Mouse (Mus musculus) liver, adult 2 months (tissue): ENCODE data around the gene Amigo1. TPM values are rescaled to one million over a fixed set of nuclear protein-coding genes. Genes with fewer than 3 reads are reported as not detected.

ENCODE experiments used
- DNase-seq: peaks from one replicate; pipeline ENCODE4 v3.0.0-alpha.2; 2011; ENCODE audit warnings: low read depth, low spot score; ENCODE audit errors: extremely low read depth
- H3K27ac ChIP-seq: fragments of 200-500 bp; replicated peaks from 2 replicates; pipeline ENCODE4 v1.5.1; 2012; ENCODE audit warnings: low read depth, mild to moderate bottlenecking, control low read depth, inconsistent platforms, low read length; ENCODE audit not compliant: insufficient read depth
- H3K27me3 ChIP-seq: fragments of 200-500 bp; 2 replicates; pipeline ENCODE4 v1.6.1; 2012; ENCODE audit warnings: mild to moderate bottlenecking, moderate library complexity, low read length, inconsistent platforms; ENCODE audit not compliant: control insufficient read depth, insufficient read depth
- H3K36me3 ChIP-seq: fragments of 200-500 bp; 2 replicates; pipeline ENCODE4 v1.6.1; 2012; ENCODE audit warnings: low read length, inconsistent platforms; ENCODE audit not compliant: control insufficient read depth, insufficient read depth
- H3K4me1 ChIP-seq: fragments of 200-500 bp; 2 replicates; pipeline ENCODE4 v1.6.1; 2011; ENCODE audit warnings: low read length; ENCODE audit not compliant: control insufficient read depth, insufficient read depth
- H3K4me3 ChIP-seq: fragments of 200-500 bp; 2 replicates; pipeline ENCODE4 v1.5.1; 2011; ENCODE audit warnings: low read depth, mild to moderate bottlenecking, control low read depth, low read length, moderate library complexity; ENCODE audit not compliant: insufficient read depth
- H3K79me2 ChIP-seq: fragments of 200-500 bp; 2 replicates; pipeline ENCODE4 v1.6.1; 2012; ENCODE audit warnings: inconsistent platforms, mild to moderate bottlenecking, low read length, moderate library complexity; ENCODE audit not compliant: control insufficient read depth, insufficient read depth
- H3K9ac ChIP-seq: fragments of 200-500 bp; 2 replicates; pipeline ENCODE4 v1.6.1; 2012; ENCODE audit warnings: low read depth, mild to moderate bottlenecking, control low read depth, inconsistent platforms, low read length
- CTCF ChIP-seq: fragments of 200-500 bp; IDR thresholded peaks from 2 replicates; pipeline ENCODE4 v1.5.1; 2011; ENCODE audit warnings: low read depth, low read length, control low read depth
- POLR2A ChIP-seq: fragments of 200-500 bp; IDR thresholded peaks from 2 replicates; pipeline ENCODE4 v1.6.1; 2011; ENCODE audit warnings: low read length, control low read depth; ENCODE audit not compliant: insufficient read depth; ENCODE audit errors: extremely low read depth
- WGBS: fragments of 180-500 bp; shearing (Covaris S2); methylation state at CpG from one replicate; pipeline ENCODE4 v1.1.7; 2018; 5-methylcytosine and 5-hydroxymethylcytosine counted together
- polyA plus RNA-seq: library from polyadenylated mRNA; depleted of rRNA; stranded (reverse); fragments of >200 nt; gene quantifications from 2 replicates; pipeline ENCODE4 v1.2.3, GENCODE M21; 2012
- total RNA-seq: library from RNA; depleted of rRNA; stranded (reverse); fragments of >200 nt; gene quantifications from 2 replicates; pipeline ENCODE4 v1.2.3, GENCODE M21; 2014

Gene Amigo1
- total and polyA plus RNA-seq, 2 experiments: 2.7 to 15.1 TPM

DNA sequence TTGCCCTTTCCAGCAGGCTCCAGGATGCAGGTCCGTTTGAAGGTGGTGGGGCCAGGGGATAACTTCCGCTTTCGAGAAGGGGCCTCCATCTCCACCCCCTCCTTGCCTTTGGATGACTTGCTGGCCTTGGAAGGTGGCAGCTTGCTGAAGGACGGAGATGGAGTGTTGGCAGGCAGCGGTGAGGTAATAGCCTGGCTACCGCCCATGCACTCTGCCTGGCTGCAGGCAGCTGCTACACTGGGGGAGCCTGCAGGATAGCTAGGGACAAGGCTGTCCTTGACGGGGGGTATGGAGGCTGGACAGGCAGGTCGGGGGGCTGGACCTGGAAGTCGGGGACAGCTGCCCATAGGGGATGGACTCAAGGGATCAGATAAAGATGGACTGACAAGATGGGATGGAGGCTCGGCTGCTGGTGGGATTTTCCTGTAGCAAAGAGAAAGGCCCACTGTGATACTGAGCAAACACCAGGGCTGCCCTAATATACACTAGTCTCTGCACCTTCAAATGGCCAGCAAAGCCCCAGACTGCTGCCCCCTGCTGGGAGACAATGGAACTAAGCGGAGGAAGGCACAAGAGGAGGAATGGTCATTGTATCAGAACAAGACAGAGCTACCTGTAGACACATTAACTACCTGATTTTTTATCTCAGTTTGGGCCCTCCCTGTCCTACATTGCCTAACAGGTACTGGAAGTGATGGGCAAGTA is 17.6 kb downstream of the Amigo1 start:
- WGBS: 81% methylated on average over 11 of the region's 11 CpGs
- Histone ChIP-seq H3K79me2 (no peaks in the 10 kb centered on the region), H3K4me3 (no peak overlapping the region), H3K27me3 (no peaks in the 10 kb centered on the region), H3K4me1 (peaks cover 3% of the 10 kb centered on the region; the same call in 1 of the 2 replicates), H3K36me3 (no peaks in the 10 kb centered on the region), H3K9ac (no peak overlapping the region), H3K27ac (no peak overlapping the region)
- peak; percentile 39 for DNase-seq
- TF ChIP-seq POLR2A (no peak), CTCF (peak; percentile 90)

DNA sequence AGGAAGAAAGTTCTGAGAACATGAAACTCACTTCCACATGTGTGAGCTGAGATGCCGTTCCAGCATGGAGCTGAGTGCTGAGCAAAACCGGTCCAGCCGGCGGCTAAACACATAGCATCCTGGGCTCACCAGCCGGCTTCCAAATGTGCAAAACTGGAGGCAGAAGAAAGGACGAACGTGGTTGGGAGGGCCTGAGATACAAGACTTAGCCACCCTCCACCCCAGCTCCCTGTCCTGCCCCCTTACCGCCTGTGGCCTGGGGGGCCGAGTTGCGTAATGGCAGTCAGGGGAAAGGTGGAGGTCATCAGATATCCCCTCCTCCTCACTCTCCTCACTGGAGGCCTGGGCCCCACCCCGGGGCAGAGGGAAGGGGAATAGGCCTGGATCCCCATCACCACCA is 18.3 kb downstream of the Amigo1 start:
- DNase-seq: no peak
- Histone ChIP-seq H3K4me1 (peaks cover 3% of the 10 kb centered on the region; the same call in 1 of the 2 replicates), H3K27ac (no peak overlapping the region), H3K9ac (no peak overlapping the region), H3K4me3 (no peak overlapping the region), H3K79me2 (no peaks in the 10 kb centered on the region), H3K27me3 (no peaks in the 10 kb centered on the region), H3K36me3 (no peaks in the 10 kb centered on the region)
- TF ChIP-seq POLR2A: no peak
- TF ChIP-seq CTCF: no peak
- WGBS: 75% methylated on average over 11 of the region's 11 CpGs

DNA sequence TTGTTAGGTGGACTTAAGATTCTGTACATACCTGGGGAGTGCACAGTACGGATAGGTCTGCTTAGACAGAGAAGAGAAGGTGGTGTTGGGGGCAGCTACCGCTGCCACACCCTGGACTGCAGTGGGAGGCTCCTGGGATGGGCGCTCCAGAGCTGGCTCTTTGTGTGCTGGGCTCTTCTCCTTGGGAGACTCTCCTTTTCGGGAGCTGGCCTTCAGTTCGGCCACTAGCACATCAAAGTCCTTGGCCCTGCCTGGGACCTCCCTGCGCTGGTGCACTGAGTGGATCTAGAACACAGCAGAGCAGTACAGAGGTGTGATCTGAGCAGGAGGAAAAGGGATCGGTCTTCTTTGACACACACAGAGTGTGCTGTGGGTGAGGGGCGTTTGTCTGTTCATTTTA is 19.5 kb downstream of the Amigo1 start:
- H3K36me3 ChIP-seq: no peaks in the 10 kb centered on the region

DNA sequence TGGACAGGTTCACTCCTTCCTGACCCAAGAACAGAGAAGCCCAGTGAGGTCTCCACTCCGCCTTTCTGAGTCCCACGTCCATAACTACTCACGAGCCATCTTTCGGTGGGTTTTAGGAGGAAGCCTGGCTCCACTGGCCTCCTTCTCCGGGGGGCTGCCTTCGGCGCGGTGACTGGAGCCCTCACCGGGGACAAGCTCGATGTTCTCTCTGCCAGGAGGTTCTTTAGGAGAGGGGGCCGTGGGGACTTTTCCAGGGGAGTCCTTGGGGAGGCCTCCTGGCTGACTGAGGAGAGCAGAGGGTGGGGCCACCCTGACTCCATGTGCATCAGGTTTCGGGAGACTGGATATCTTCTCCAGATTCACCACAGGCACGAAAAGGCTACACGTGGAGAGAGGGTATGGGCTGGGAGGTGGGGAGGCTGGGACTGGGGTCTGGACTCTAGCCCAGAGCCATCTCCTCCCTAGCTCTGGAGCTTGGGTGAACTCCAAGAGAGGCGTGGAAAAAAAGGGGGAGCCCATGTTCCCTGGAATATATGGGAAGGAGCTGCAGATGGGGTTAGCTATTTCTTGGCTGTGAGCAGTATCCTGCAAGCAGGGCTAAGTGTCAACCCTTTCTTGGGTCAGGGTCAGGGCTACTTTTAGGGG is 20.7 kb downstream of the Amigo1 start:
- Histone ChIP-seq H3K4me1 (peaks cover 4% of the 10 kb centered on the region; the same call in 1 of the 2 replicates), H3K27ac (no peak overlapping the region), H3K9ac (no peak overlapping the region), H3K4me3 (no peak overlapping the region), H3K79me2 (no peaks in the 10 kb centered on the region; the same call in 1 of the 2 replicates), H3K27me3 (no peaks in the 10 kb centered on the region), H3K36me3 (no peaks in the 10 kb centered on the region)
- no peak for DNase-seq
- 93% methylated on average over 15 of the region's 15 CpGs for WGBS
- no peak for TF ChIP-seq CTCF
- TF ChIP-seq POLR2A: no peak

More for the DNA sequence above, 19.5 kb downstream of the Amigo1 start:
- Histone ChIP-seq H3K4me3 (no peak overlapping the region), H3K9ac (no peak overlapping the region), H3K79me2 (no peaks in the 10 kb centered on the region; the same call in 1 of the 2 replicates), H3K4me1 (peaks cover 6% of the 10 kb centered on the region; the same call in 1 of the 2 replicates), H3K27me3 (no peaks in the 10 kb centered on the region), H3K27ac (no peak overlapping the region)
- no peak for TF ChIP-seq CTCF
- no peak for TF ChIP-seq POLR2A
- DNase-seq: no peak
- 93% methylated on average over 8 of the region's 8 CpGs for WGBS

DNA sequence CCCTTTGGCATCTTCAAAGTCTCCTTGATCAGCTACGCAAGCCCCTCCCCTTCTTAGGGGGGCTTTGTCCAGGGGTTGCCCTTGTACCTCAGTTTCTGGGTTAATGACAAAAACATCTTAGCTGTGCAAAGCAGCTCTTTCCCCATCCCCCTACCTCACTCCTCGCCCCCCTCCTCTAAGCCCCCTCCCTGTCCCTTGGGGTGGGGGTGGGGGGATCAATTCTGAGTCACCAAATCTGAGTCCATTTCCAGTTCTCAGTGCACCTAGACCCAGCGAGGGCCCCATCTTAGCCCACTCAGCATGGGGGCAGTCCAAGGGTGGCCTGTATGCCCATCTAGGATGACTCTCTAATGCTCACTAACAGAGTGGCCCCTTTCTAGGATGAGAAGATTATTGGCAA is 22.9 kb downstream of the Amigo1 start:
- Histone ChIP-seq H3K9ac (no peak overlapping the region), H3K4me1 (peaks cover 4% of the 10 kb centered on the region; the same call in 1 of the 2 replicates), H3K36me3 (no peaks in the 10 kb centered on the region), H3K27me3 (no peaks in the 10 kb centered on the region), H3K4me3 (no peak overlapping the region), H3K79me2 (no peaks in the 10 kb centered on the region; the same call in 1 of the 2 replicates), H3K27ac (no peak overlapping the region)
- TF ChIP-seq CTCF: no peak
- no peak for TF ChIP-seq POLR2A
- 88% methylated on average over 3 of the region's 3 CpGs for WGBS
- no peak for DNase-seq

DNA sequence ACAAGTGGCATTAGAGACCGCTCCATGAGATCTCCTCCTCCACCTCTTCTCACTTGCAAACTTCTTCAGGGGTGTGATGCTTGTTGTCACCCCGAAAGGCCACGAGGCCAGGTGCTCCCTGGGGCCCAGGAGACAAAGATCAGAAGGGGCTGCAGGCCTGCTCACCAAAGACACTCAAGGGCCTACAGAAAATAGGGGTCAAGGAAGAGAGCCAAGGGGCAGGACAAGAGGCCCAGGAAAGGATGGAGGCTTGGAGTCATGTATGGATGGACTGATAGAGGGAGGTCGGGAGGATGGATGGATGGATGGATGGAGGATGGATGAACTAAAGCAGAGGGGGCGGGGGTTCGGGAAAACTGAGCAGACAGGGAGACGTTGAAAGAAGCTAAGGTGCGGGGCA is 23.4 kb downstream of the Amigo1 start:
- no peak overlapping the region for H3K27ac ChIP-seq
- WGBS: 32% methylated on average over 8 of the region's 8 CpGs
- H3K79me2 ChIP-seq: no peaks in the 10 kb centered on the region; the same call in 1 of the 2 replicates

More for the DNA sequence above, 23.4 kb downstream of the Amigo1 start:
- DNase-seq: no peak
- H3K36me3 ChIP-seq: no peaks in the 10 kb centered on the region
- H3K27me3 ChIP-seq: no peaks in the 10 kb centered on the region
- no peak for TF ChIP-seq CTCF
- H3K9ac ChIP-seq: peak overlapping the region; percentile 88
- peaks cover 4% of the 10 kb centered on the region; the same call in 1 of the 2 replicates for H3K4me1 ChIP-seq
- no peak overlapping the region; the same call in 1 of the 2 replicates for H3K4me3 ChIP-seq
